Mouse (Mus musculus) fat pad, adult 2 months (tissue): Measurements from ENCODE around the gene Olfr1164.

Source experiments
- DNase-seq: peaks from one replicate; pipeline ENCODE4 v3.0.0-alpha.2; 2011; ENCODE audit warnings: low read depth, low spot score; ENCODE audit errors: extremely low read depth

Gene Olfr1164

GRCm38 (mm10) chr2:88093866-88094265 lies at the start of gene Olfr1164:
Olfr1164 (minus strand) TSS chr2:88093966.
- DNase-seq: no peak

DNA sequence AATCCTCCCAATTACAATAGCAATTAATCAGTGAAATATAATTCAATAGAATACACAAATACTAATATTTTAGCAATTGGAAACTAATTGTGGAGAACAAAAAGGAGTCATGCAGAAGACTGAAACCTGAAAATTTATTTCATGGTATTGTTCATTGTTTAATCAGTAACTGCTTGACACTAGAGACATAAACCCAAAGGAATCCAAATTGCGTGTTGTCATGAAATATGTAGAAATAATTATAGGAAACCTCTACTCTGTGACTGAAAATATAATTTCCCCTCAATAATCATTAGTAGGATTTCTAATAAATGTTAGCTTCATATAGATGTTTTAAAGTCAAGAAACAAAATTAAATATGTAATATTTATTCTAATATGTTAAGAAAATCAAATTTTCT lies 34.4 kb upstream of the Olfr1164 start, which contains the start of gene Olfr1166:
Gene Olfr1166 (minus strand): TSS at position 101 of the 400 bp plus-strand sequence.
- DNase-seq: no peak

GRCm38 (mm10) chr2:88071730-88072129 lies 22.0 kb downstream of the Olfr1164 start, which contains the start of gene Olfr1163:
Olfr1163 (minus strand) TSS chr2:88071830.
- DNase-seq: no peak

- no peak for DNase-seq
These were observed 30.2 kb downstream of the Olfr1164 start for GRCm38 (mm10) chr2:88063587-88063986.

GRCm38 (mm10) chr2:88051029-88051428 lies 42.7 kb downstream of the Olfr1164 start, which contains the start of gene Olfr1162:
Olfr1162 (minus strand) TSS chr2:88051129.
- no peak for DNase-seq
